Mouse (Mus musculus) E14TG2a.4 (cell line): ENCODE measurements around the gene Mapk14.
"Not testable (repeated sequence)": the region's sequence is repeated elsewhere in the genome, so short reads cannot be mapped to it uniquely, and the experiment has no call there.

Source experiments
- H3K27me3 ChIP-seq: 2 replicates; pipeline ENCODE4 v1.6.1; 2014; ENCODE audit warnings: low read length, control low read depth; ENCODE audit not compliant: insufficient read depth
- H3K36me3 ChIP-seq: 2 replicates; pipeline ENCODE4 v1.6.1; 2014; ENCODE audit warnings: low read length, control low read depth; ENCODE audit not compliant: insufficient read depth
- H3K4me1 ChIP-seq: replicated peaks from 2 replicates; pipeline ENCODE4 v1.6.1; 2014; ENCODE audit warnings: low read depth, low read length, control low read depth
- H3K4me3 ChIP-seq: replicated peaks from 2 replicates; pipeline ENCODE4 v1.5.1; 2014; ENCODE audit warnings: mild to moderate bottlenecking, low read length
- H3K9me3 ChIP-seq: 2 replicates; pipeline ENCODE4 v1.6.1; 2014; ENCODE audit warnings: low read length, control low read depth
- CTCF ChIP-seq: conservative IDR thresholded peaks from 2 replicates; pipeline ENCODE4 v1.5.1; 2014; ENCODE audit warnings: low read length
- NANOG ChIP-seq: IDR thresholded peaks from 2 replicates; pipeline ENCODE4 v1.6.1; 2014; ENCODE audit warnings: borderline replicate concordance, low read length, mixed read lengths
- POU5F1 ChIP-seq: IDR thresholded peaks from 2 replicates; pipeline ENCODE4 v1.6.1; 2014; ENCODE audit warnings: low read length, borderline replicate concordance

Gene Mapk14

GRCm38 (mm10) chr17:28715832-28716548 lies 24.9 kb downstream of the Mapk14 start:
- TF ChIP-seq CTCF (no peak), NANOG (no peak), POU5F1 (no peak)
- H3K4me1 ChIP-seq, result peaks cover 38% of the 10 kb centered on the region
- H3K36me3 ChIP-seq, result peaks cover 77% of the 10 kb centered on the region
- H3K9me3 ChIP-seq, result no peaks in the 10 kb centered on the region
- H3K4me3 ChIP-seq, result no peak overlapping the region
- no peaks in the 10 kb centered on the region for H3K27me3 ChIP-seq

- H3K36me3 ChIP-seq, result peaks cover 92% of the 10 kb centered on the region
- H3K4me3 ChIP-seq, result no peak overlapping the region
- no peaks in the 10 kb centered on the region for H3K27me3 ChIP-seq
- H3K4me1 ChIP-seq, result peaks cover 30% of the 10 kb centered on the region
- TF ChIP-seq NANOG, result no peak
- TF ChIP-seq CTCF, result no peak
- TF ChIP-seq POU5F1, result no peak
- no peaks in the 10 kb centered on the region for H3K9me3 ChIP-seq
These were observed 26.4 kb downstream of the Mapk14 start for GRCm38 (mm10) chr17:28717535-28717934.

DNA sequence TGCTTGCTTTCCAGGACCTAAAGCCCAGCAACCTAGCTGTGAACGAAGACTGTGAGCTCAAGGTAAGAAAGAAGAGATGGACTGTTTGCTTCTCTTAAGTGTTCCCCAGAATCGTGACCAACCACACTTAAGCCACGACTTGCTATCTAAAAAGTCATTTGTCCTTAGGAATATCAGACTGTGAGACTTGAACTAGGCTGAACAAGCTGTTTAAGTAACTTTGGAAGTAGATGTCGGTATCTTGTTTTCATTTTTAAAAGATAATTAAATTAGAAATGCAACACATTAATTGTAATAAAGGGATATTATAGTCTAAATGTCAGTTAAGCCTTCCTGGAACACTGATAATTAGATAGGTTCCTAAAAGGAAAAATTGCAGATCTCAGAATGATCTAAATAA lies 34.7 kb downstream of the Mapk14 start, which contains the start of gene AC170998.1:
TSS of gene AC170998.1 (plus strand) at position 301 of the 400 bp plus-strand sequence.
- no peaks in the 10 kb centered on the region for H3K27me3 ChIP-seq
- peaks cover 96% of the 10 kb centered on the region for H3K36me3 ChIP-seq
- no peaks in the 10 kb centered on the region for H3K9me3 ChIP-seq
- H3K4me1 ChIP-seq, result peaks cover 20% of the 10 kb centered on the region
- no peak within 1 kb of the TSS for H3K4me3 ChIP-seq
- no peak for TF ChIP-seq CTCF
- no peak for TF ChIP-seq NANOG
- no peak for TF ChIP-seq POU5F1

DNA sequence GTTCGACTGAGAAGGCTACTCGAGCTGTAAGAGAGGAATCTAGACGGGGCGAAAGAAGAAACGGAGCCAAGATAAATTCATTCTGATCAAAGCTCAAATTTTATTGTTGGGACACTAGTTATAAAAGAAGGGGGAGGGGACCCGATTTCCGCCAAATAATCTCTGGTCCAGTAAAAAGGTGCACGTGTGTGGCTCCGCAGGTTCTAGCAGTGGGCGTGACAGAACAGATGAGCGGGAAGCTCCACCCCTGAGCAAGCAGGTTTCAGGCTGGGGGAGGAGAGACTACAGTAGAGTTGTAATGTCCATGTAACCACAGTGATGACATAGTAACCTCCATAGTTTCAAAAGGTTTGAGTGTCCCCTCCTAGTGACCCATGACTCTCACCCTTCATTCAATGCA lies 36.4 kb downstream of the Mapk14 start:
- not testable (repeated sequence) for H3K27me3 ChIP-seq, H3K9me3 ChIP-seq, H3K4me3 ChIP-seq
- Histone ChIP-seq H3K4me1 (peaks cover 20% of the 10 kb centered on the region), H3K36me3 (peaks cover 96% of the 10 kb centered on the region)

- no peak overlapping the region for H3K4me3 ChIP-seq
- peaks cover 94% of the 10 kb centered on the region for H3K36me3 ChIP-seq
- H3K9me3 ChIP-seq, result no peaks in the 10 kb centered on the region
- H3K4me1 ChIP-seq, result peaks cover 23% of the 10 kb centered on the region
- H3K27me3 ChIP-seq, result no peaks in the 10 kb centered on the region
- no peak for TF ChIP-seq NANOG
- TF ChIP-seq POU5F1, result no peak
These were observed 44.4 kb downstream of the Mapk14 start for GRCm38 (mm10) chr17:28735317-28736105.

- H3K4me1 ChIP-seq, result peaks cover 23% of the 10 kb centered on the region
- no peaks in the 10 kb centered on the region for H3K27me3 ChIP-seq
- no peak overlapping the region for H3K4me3 ChIP-seq
- no peak for TF ChIP-seq CTCF
- TF ChIP-seq NANOG, result no peak
- no peak for TF ChIP-seq POU5F1
- H3K36me3 ChIP-seq, result peaks cover 94% of the 10 kb centered on the region
- H3K9me3 ChIP-seq, result no peaks in the 10 kb centered on the region
These were observed 45.4 kb downstream of the Mapk14 start for GRCm38 (mm10) chr17:28736486-28736885.

- no peaks in the 10 kb centered on the region for H3K27me3 ChIP-seq
- TF ChIP-seq POU5F1 (no peak), CTCF (no peak)
- H3K4me1 ChIP-seq, result peaks cover 22% of the 10 kb centered on the region
- peaks cover 94% of the 10 kb centered on the region for H3K36me3 ChIP-seq
- H3K4me3 ChIP-seq, result no peak overlapping the region
- H3K9me3 ChIP-seq, result no peaks in the 10 kb centered on the region
These were observed 46.8 kb downstream of the Mapk14 start for GRCm38 (mm10) chr17:28737973-28738372.

GRCm38 (mm10) chr17:28739244-28739643 lies 48.1 kb downstream of the Mapk14 start:
- no peak for TF ChIP-seq NANOG
- no peak for TF ChIP-seq CTCF
- TF ChIP-seq POU5F1, result no peak
- no peaks in the 10 kb centered on the region for H3K27me3 ChIP-seq
- H3K36me3 ChIP-seq, result peaks cover 97% of the 10 kb centered on the region
- H3K9me3 ChIP-seq, result no peaks in the 10 kb centered on the region
- H3K4me3 ChIP-seq, result no peak overlapping the region
- peaks cover 26% of the 10 kb centered on the region for H3K4me1 ChIP-seq

- Histone ChIP-seq H3K9me3 (no peaks in the 10 kb centered on the region), H3K4me3 (no peak overlapping the region), H3K4me1 (peaks cover 11% of the 10 kb centered on the region; the same call in 1 of the 2 replicates), H3K36me3 (peaks cover 99% of the 10 kb centered on the region), H3K27me3 (no peaks in the 10 kb centered on the region)
- TF ChIP-seq NANOG (no peak), CTCF (no peak), POU5F1 (no peak)
These were observed 52.2 kb downstream of the Mapk14 start for GRCm38 (mm10) chr17:28743145-28743866.
